Mouse (Mus musculus) midbrain, embryonic 14.5 days (tissue): ENCODE results near the gene Adgrf5. TPM values are rescaled to one million over a fixed set of nuclear protein-coding genes. Genes with fewer than 3 reads are reported as not detected.

ENCODE experiments used
- ATAC-seq: fragments of 200-750 bp; cut with Nextera tagmentation; 2 replicates; pipeline ENCODE4 v1.8.0; 2017; ENCODE audit warnings: moderate number of reproducible peaks, moderate library complexity; ENCODE audit not compliant: low FRiP score, low TSS enrichment
- DNase-seq: peaks from one replicate; pipeline ENCODE4 v3.0.0-alpha.2; 2015
- H3K27ac ChIP-seq: fragments of 300-500 bp; sonication (generic); replicated peaks from 2 replicates; pipeline ENCODE4 v1.5.1; 2014; ENCODE audit warnings: mild to moderate bottlenecking, low read depth, low read length, moderate library complexity
- H3K27me3 ChIP-seq: fragments of 300-500 bp; sonication (generic); 2 replicates; pipeline ENCODE4 v1.6.1; 2014; ENCODE audit warnings: low read length, control low read depth, mixed read lengths; ENCODE audit not compliant: control insufficient read depth, insufficient read depth
- H3K36me3 ChIP-seq: fragments of 300-500 bp; sonication (generic); 2 replicates; pipeline ENCODE4 v1.6.1; 2014; ENCODE audit warnings: low read length, control low read depth; ENCODE audit not compliant: control insufficient read depth, insufficient read depth
- H3K4me1 ChIP-seq: fragments of 300-500 bp; sonication (generic); 2 replicates; pipeline ENCODE4 v1.6.1; 2014; ENCODE audit warnings: mild to moderate bottlenecking, antibody characterized with exemption, low read length, control low read depth; ENCODE audit not compliant: control insufficient read depth, insufficient read depth
- H3K4me2 ChIP-seq: fragments of 300-500 bp; sonication (generic); 2 replicates; pipeline ENCODE4 v1.6.1; 2014; ENCODE audit warnings: mild to moderate bottlenecking, low read length, moderate library complexity
- H3K4me3 ChIP-seq: fragments of 300-500 bp; sonication (generic); replicated peaks from 2 replicates; pipeline ENCODE4 v1.5.1; 2014; ENCODE audit warnings: low read depth, low read length
- H3K9ac ChIP-seq: fragments of 300-500 bp; sonication (generic); replicated peaks from 2 replicates; pipeline ENCODE4 v1.6.1; 2014; ENCODE audit warnings: mild to moderate bottlenecking, low read length, moderate library complexity
- H3K9me3 ChIP-seq: fragments of 300-500 bp; sonication (generic); 2 replicates; pipeline ENCODE4 v1.6.1; 2016; ENCODE audit warnings: low read length, control low read depth, mixed read lengths; ENCODE audit not compliant: control insufficient read depth
- WGBS: fragments of 180-500 bp; shearing (Covaris S2); extraction: QIAGEN DNeasy Blood & Tissue Kit; methylation state at CpG from one replicate; pipeline ENCODE4 v1.1.7; 2014; 5-methylcytosine and 5-hydroxymethylcytosine counted together
- polyA plus RNA-seq: library from polyadenylated mRNA; unstranded; fragments of >200 nt; fragmentation: Nextera tagmentation; extraction: Ambion mirVana; gene quantifications from 2 replicates; pipeline ENCODE4 v1.2.1, GENCODE M21; 2014

Adgrf5 gene
- polyA plus RNA-seq, 1 experiment from 2014 or later, result 7.9 TPM

DNA sequence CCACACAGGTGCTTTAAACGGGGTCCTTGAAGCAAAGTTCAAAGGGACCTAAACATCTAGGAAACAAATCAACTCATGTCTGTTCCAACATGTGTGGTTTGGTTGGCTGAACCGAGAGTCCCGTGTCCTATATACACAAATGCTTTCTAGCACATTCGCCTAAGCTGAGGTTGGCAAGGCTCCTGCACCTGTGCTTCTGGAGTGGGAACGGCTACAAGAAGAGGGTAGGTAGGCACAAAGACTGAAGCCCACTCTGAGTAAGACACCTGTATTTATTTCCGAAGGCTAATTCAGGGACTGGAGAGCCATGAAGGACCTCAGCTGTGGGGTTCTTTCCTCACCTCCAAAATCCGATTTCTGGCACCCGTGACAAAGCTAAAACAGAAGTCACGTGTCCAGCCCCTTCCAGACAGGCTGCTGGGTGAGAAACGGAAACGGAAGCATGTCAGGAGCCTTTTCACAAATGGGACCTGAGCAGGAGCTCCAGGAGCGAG, 99.5 kb downstream of the Adgrf5 start:
- peak; percentile 31 for DNase-seq
- no peak for ATAC-seq

DNA sequence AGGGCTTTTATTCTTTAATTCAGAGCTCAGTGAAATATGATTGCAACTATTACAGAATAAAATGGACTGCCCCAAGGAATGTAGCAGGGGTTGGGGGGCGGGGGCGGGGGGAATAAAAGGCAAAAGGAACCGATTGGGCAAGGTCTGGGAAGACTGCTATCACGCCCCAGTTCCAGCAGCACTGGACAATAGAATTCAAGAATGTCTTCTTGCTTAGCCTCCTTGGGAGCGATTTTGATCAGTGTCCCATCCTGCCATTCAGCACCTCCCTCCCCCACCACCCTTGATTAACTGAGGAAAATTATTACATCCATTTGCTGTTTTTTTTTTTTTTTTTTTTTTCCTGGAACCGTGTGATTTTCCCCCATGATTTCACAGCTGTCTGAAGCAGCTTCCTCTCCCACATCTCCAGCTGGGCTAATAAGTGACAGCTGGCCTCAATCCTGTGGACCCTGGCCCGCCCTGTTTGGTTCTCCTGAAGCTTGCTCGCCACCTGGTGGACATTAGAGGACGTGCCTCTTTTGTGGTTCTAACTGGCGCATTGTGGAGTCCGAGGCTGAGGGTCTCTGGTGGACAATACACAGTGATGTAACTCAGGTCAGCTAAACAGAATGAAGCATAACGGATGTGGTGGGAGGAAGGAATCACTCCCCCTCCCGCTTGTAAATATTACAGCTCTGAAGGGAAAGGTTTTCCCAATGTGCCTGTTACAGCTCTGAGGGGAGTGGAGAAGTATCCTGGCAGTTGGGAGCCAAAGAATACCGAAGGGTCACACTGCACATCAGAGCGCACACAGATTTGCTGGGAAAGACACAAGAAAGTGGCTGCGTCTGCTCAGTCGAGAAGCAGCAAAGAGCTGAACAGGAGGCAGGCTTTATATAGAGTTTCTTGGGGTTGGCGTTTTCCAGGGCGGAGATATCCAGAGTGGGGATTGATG, 100.3 kb downstream of the Adgrf5 start:
- Histone ChIP-seq H3K4me3 (no peak overlapping the region), H3K36me3 (no peaks in the 10 kb centered on the region), H3K4me2 (peak overlapping the region; percentile 23), H3K9me3 (no peaks in the 10 kb centered on the region), H3K4me1 (no peaks in the 10 kb centered on the region), H3K9ac (peak overlapping the region; percentile 10; the same call in 1 of the 2 replicates), H3K27ac (no peak overlapping the region), H3K27me3 (no peaks in the 10 kb centered on the region)
- peak; percentile 95 for DNase-seq
- ATAC-seq, result peak; percentile 93
- WGBS, result 33% methylated on average over 19 of the region's 19 CpGs

More for the DNA sequence above, 99.5 kb downstream of the Adgrf5 start:
- H3K9ac ChIP-seq, result no peak overlapping the region; the same call in 1 of the 2 replicates
- H3K4me2 ChIP-seq, result no peak overlapping the region
- no peak overlapping the region for H3K4me3 ChIP-seq
- no peaks in the 10 kb centered on the region for H3K4me1 ChIP-seq
- no peak overlapping the region for H3K27ac ChIP-seq
- H3K9me3 ChIP-seq, result no peaks in the 10 kb centered on the region
- no peaks in the 10 kb centered on the region for H3K36me3 ChIP-seq
- no peaks in the 10 kb centered on the region for H3K27me3 ChIP-seq
- 78% methylated on average over 12 of the region's 12 CpGs for WGBS

DNA sequence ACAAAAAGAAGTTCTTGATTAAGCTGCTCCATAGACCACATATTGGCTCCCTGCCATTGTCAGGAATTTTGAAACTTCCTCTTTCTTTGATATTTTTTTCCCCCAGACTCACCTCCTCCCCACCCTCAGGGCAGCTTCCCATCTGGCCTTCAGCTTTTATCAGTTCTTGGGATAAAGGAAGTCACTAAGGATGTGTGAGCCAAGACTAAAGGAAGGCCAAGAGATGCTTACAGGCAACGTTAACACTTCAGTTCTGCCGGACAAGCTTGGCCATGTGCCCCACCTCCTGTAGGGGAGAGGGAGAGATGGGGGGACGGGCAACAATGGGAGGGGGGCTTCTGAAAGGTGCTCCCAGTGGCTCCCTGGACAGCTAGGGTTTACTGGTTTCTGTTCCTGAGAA, 109.8 kb downstream of the Adgrf5 start:
- Histone ChIP-seq H3K9ac (no peak overlapping the region), H3K4me2 (no peak overlapping the region), H3K27ac (no peak overlapping the region), H3K9me3 (no peaks in the 10 kb centered on the region), H3K36me3 (no peaks in the 10 kb centered on the region), H3K4me1 (no peaks in the 10 kb centered on the region), H3K4me3 (no peak overlapping the region), H3K27me3 (no peaks in the 10 kb centered on the region)
- no peak for ATAC-seq
- DNase-seq, result no peak
- WGBS, result 55% methylated on average over 3 of the region's 3 CpGs

DNA sequence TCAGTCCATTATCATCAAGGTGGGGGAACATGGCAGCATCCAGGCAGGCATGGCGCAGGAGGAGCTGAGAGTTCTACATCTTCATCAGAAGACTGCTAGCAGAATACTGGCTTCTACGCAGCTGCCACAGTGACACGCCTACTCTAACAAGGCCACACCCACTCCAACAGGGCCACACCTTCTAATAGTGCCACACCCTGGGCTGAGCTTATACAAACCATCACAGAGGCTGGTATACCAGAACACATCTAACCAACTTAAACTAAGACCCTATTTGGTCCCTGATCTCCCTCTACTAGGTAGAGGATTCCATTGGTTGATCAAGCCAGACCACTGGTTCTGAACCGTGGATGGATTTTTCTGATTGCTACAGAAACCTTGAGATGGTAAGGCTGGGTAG, 112.3 kb downstream of the Adgrf5 start:
- no peak overlapping the region for H3K4me2 ChIP-seq
- H3K9me3 ChIP-seq, result no peaks in the 10 kb centered on the region
- WGBS, result 88% methylated on average over 4 of the region's 4 CpGs
- H3K9ac ChIP-seq, result no peak overlapping the region
- H3K27ac ChIP-seq, result no peak overlapping the region
- no peak for DNase-seq
- H3K36me3 ChIP-seq, result no peaks in the 10 kb centered on the region
- H3K27me3 ChIP-seq, result no peaks in the 10 kb centered on the region
- H3K4me3 ChIP-seq, result no peak overlapping the region
- H3K4me1 ChIP-seq, result no peaks in the 10 kb centered on the region
- ATAC-seq, result no peak

GRCm38 (mm10) chr17:43474775-43475174, 114.5 kb downstream of the Adgrf5 start:
- no peak overlapping the region for H3K4me2 ChIP-seq
- no peaks in the 10 kb centered on the region for H3K4me1 ChIP-seq
- no peak overlapping the region for H3K9ac ChIP-seq
- ATAC-seq, result no peak
- H3K9me3 ChIP-seq, result no peaks in the 10 kb centered on the region
- no peak overlapping the region for H3K4me3 ChIP-seq
- WGBS, result 95% methylated on average over 16 of the region's 16 CpGs
- no peaks in the 10 kb centered on the region for H3K36me3 ChIP-seq
- no peaks in the 10 kb centered on the region for H3K27me3 ChIP-seq
- H3K27ac ChIP-seq, result no peak overlapping the region
- no peak for DNase-seq

DNA sequence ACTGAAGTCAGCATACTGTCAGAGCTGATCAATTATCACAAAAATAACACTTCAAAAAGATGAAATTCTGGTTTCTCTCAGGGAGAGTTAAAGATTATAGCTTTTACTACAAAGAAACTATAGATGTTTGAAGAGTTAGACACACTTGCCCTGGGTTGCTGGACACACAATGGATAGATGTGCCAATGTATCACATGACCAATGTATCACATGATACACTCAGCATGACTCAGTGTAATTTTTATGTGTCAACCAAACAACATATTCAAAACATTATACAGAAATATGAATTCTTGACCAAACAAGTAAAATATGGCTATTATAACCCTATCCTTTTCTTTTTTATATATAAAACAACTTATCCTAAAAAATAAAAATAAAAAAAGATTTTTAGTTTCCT, 117.4 kb downstream of the Adgrf5 start:
- no peak overlapping the region for H3K27ac ChIP-seq
- ATAC-seq (no peak), DNase-seq (no peak)
- no peak overlapping the region for H3K9ac ChIP-seq
- H3K4me1 ChIP-seq, result no peaks in the 10 kb centered on the region
- no peaks in the 10 kb centered on the region for H3K27me3 ChIP-seq
- H3K4me3 ChIP-seq, result no peak overlapping the region
- H3K4me2 ChIP-seq, result no peak overlapping the region
- H3K9me3 ChIP-seq, result no peaks in the 10 kb centered on the region
- H3K36me3 ChIP-seq, result no peaks in the 10 kb centered on the region

DNA sequence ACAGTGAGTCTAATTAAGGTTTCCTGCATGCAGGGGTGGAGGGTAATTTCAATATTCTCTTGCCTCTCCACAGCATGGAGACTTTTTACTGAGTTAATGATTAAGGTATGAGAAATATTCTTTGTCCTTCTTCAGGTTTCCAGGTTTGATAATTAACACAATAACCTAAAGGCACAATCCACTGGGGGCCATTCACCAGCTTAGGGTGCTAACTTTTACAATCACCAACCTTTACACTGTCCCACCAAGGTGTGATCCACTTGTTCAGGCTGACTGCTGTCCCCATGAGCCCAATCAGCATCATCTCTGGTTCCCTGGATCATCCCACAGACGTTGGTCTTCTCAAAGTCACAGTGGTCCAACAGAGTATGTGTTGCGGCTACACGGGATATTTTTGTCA, 125.7 kb downstream of the Adgrf5 start:
- H3K4me1 ChIP-seq, result no peaks in the 10 kb centered on the region
- ATAC-seq (no peak), DNase-seq (no peak)
- no peak overlapping the region for H3K27ac ChIP-seq
- no peak overlapping the region for H3K4me3 ChIP-seq
- H3K36me3 ChIP-seq, result no peaks in the 10 kb centered on the region
- WGBS, result 88% methylated on average over 3 of the region's 3 CpGs
- no peak overlapping the region for H3K9ac ChIP-seq
- no peaks in the 10 kb centered on the region for H3K27me3 ChIP-seq
- no peak overlapping the region for H3K4me2 ChIP-seq
- H3K9me3 ChIP-seq, result no peaks in the 10 kb centered on the region

GRCm38 (mm10) chr17:43488439-43489151, 128.3 kb downstream of the Adgrf5 start:
- H3K4me1 ChIP-seq, result no peaks in the 10 kb centered on the region
- H3K4me3 ChIP-seq, result no peak overlapping the region
- H3K9ac ChIP-seq, result no peak overlapping the region
- no peak overlapping the region for H3K4me2 ChIP-seq
- no peaks in the 10 kb centered on the region for H3K9me3 ChIP-seq
- ATAC-seq (no peak), DNase-seq (no peak)
- H3K27me3 ChIP-seq, result no peaks in the 10 kb centered on the region
- no peak overlapping the region for H3K27ac ChIP-seq
- 91% methylated on average over 2 of the region's 2 CpGs for WGBS
- H3K36me3 ChIP-seq, result no peaks in the 10 kb centered on the region
